Mouse (Mus musculus): ENCODE results near the gene Gm17304.
A peak's percentile ranks its signal among the peaks of the same experiment; 100 is the strongest.

Gene Gm17304

GRCm38 (mm10) chr5:106608798-106609197 is at the start of gene Gm17304:
Gene Gm17304, plus strand, starts transcription at chr5:106609098.
- no peak for DNase-seq (ENCODE audit: low spot score in 2 of 2)

- DNase-seq (ENCODE audit: low spot score in 2 of 2), result no peak
These were observed 48.0 kb upstream of the Gm17304 start for GRCm38 (mm10) chr5:106560631-106561498.

GRCm38 (mm10) chr5:106561499-106561822 is 47.4 kb upstream of the Gm17304 start:
- no peak for DNase-seq (ENCODE audit: low spot score in 2 of 2)

- no peak for DNase-seq (ENCODE audit: low spot score in 2 of 2)
These were observed 42.9 kb upstream of the Gm17304 start for GRCm38 (mm10) chr5:106566025-106566424.

GRCm38 (mm10) chr5:106573742-106574559 is 34.9 kb upstream of the Gm17304 start:
- peak in 1 of 2 experiments; percentile 8 for DNase-seq (ENCODE audit: low spot score in 2 of 2)

- DNase-seq (ENCODE audit: low spot score in 2 of 2), result peak; percentile 75 to 84
These were observed 34.3 kb upstream of the Gm17304 start for GRCm38 (mm10) chr5:106574560-106574946.

- no peak for DNase-seq (ENCODE audit: low spot score in 2 of 2)
These were observed 33.8 kb upstream of the Gm17304 start for GRCm38 (mm10) chr5:106575098-106575497.

GRCm38 (mm10) chr5:106577237-106577888 is 31.5 kb upstream of the Gm17304 start:
- DNase-seq (ENCODE audit: low spot score in 2 of 2), result no peak

GRCm38 (mm10) chr5:106580943-106581342 is 28.0 kb upstream of the Gm17304 start:
- DNase-seq (ENCODE audit: low spot score in 2 of 2), result no peak

- DNase-seq (ENCODE audit: low spot score in 2 of 2), result no peak
These were observed 19.9 kb upstream of the Gm17304 start for GRCm38 (mm10) chr5:106589006-106589405.

GRCm38 (mm10) chr5:106589670-106590069 is 19.2 kb upstream of the Gm17304 start:
- DNase-seq (ENCODE audit: low spot score in 2 of 2), result no peak

GRCm38 (mm10) chr5:106590686-106591085 is 18.2 kb upstream of the Gm17304 start:
- no peak for DNase-seq (ENCODE audit: low spot score in 2 of 2)

GRCm38 (mm10) chr5:106594388-106594787 is 14.5 kb upstream of the Gm17304 start:
- no peak for DNase-seq (ENCODE audit: low spot score in 2 of 2)

- no peak for DNase-seq (ENCODE audit: low spot score in 2 of 2)
These were observed 11.4 kb upstream of the Gm17304 start for GRCm38 (mm10) chr5:106597472-106597871.

- no peak for DNase-seq (ENCODE audit: low spot score in 2 of 2)
These were observed 9.4 kb upstream of the Gm17304 start for GRCm38 (mm10) chr5:106599482-106599881.

- no peak for DNase-seq (ENCODE audit: low spot score in 2 of 2)
These were observed 4.5 kb upstream of the Gm17304 start for GRCm38 (mm10) chr5:106604381-106604780.

- no peak for DNase-seq (ENCODE audit: low spot score in 2 of 2)
These were observed 3.8 kb upstream of the Gm17304 start for GRCm38 (mm10) chr5:106605096-106605495.

GRCm38 (mm10) chr5:106607081-106607480 is 1.8 kb upstream of the Gm17304 start:
- DNase-seq (ENCODE audit: low spot score in 2 of 2), result no peak

- no peak for DNase-seq (ENCODE audit: low spot score in 2 of 2)
These were observed 3.3 kb downstream of the Gm17304 start for GRCm38 (mm10) chr5:106612151-106612550.

GRCm38 (mm10) chr5:106614570-106614969 is 5.7 kb downstream of the Gm17304 start:
- no peak for DNase-seq (ENCODE audit: low spot score in 2 of 2)

GRCm38 (mm10) chr5:106615006-106615405 is 6.1 kb downstream of the Gm17304 start:
- DNase-seq (ENCODE audit: low spot score in 2 of 2), result no peak

- no peak for DNase-seq (ENCODE audit: low spot score in 2 of 2)
These were observed 11.5 kb downstream of the Gm17304 start for GRCm38 (mm10) chr5:106620446-106620845.
